Mouse (Mus musculus) monocyte, adult 2 months (primary cell): ENCODE results near the gene Slfn14.
"Not testable (repeated sequence)": the region's sequence is repeated elsewhere in the genome, so short reads cannot be mapped to it uniquely, and the experiment has no call there.

Experiments used
- DNase-seq, 2 experiments: peaks; one replicate each; pipeline ENCODE4 v3.0.0; 2022; ENCODE audit warnings: low spot score in 2 of 2, low read depth in 1 of 2

Gene Slfn14

DNA sequence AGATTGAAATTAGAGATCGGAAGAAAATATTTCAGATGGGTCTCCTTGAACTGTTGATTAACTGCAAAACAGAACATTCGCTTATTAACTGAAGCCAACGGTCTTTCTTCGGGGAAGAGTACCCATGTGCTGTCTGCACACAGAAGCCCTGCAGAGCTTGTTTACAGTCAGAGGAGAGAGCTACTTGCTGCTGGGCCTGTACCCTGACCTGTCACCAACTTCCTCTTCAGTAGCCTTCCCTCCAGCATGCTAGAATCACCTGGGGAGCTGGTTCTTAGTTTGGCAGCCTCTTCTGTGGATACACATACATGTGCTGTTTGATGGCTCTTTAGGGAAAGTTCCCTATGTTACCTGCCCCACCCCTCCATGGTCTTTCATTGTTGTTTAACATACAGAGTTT, 899 bp downstream of the Slfn14 start:
- DNase-seq: no peak

- no peak for DNase-seq
These were observed 4.4 kb downstream of the Slfn14 start for GRCm38 (mm10) chr11:83282084-83282483.

DNA sequence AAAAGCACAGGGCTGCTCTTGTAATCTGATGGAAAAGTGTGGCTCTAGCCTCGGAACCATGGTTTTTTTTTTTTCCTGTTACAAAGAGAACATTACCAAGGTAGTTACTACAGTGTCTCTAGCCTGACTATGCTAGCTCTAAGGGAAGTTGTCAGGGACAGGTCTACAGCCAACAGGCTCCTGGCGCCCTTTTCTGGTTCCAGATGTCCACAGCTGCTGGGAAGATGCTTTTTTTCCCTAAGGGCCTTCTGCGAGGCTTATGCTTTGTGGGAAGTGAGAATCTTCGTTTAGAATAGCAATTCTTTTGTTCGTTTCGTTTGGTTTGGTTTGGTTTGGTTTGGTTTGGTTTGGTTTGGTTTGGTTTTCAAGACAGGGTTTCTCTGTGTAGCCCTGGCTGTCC, 6.8 kb downstream of the Slfn14 start:
- no peak for DNase-seq

GRCm38 (mm10) chr11:83279024-83279423, 7.5 kb downstream of the Slfn14 start:
- DNase-seq: no peak

DNA sequence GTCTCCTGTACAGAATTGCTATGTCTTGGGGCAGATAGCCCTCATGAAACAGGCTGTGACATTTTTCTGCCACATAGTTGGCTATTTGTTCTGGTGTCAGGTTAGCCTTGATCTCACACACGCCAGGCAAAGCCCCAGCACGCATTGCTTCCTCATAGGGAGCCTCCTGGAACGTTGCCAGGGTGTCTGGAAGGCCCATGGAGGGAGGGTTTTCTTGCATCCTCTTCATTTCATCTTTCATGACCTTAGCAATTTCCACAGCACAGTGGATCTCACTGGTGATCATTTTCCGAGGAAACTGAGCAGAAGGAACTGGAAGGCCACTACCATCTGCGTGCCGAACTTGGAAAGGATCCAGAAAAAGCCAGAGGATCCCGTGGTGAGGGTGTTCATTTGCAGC, 10.3 kb downstream of the Slfn14 start:
- DNase-seq: no peak

- DNase-seq: no peak
These were observed 14.3 kb downstream of the Slfn14 start for GRCm38 (mm10) chr11:83271951-83272843.

DNA sequence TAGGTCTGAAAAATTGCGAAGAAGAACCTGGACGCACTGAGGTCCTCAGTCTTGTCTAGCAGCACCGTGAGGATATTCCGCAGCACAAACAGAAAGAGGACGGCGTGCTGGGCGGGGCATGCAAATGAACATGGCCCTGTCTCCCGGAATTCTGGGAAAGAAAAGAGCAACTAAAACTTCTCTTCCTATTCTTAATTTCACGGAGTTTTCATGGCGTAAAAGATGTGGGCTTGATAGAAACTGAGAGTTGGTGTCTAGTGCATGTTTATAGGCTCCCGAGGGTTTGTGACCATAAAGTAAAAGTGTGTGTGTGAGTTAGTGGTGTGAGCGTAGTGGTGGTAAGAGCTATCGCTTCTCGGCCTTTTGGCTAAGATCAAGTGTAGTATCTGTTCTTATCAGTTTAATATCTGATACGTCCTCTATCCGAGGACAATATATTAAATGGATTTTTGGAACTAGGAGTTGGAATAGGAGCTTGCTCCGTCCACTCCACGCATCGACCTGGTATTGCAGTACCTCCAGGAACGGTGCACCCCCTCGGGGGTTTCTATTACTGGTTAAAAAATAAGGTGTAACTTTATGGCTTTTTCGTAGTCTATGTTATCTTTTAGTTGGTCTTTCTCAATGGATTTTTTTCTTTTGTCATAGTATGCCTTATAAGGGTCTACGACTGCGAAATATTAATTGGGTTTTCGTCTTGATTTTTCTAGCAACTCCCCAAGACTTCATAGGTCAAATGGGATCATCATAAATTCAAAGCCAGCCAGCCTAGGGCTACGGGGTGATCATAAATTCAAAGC, 15.2 kb downstream of the Slfn14 start:
- DNase-seq: peak; percentile 57 to 77

DNA sequence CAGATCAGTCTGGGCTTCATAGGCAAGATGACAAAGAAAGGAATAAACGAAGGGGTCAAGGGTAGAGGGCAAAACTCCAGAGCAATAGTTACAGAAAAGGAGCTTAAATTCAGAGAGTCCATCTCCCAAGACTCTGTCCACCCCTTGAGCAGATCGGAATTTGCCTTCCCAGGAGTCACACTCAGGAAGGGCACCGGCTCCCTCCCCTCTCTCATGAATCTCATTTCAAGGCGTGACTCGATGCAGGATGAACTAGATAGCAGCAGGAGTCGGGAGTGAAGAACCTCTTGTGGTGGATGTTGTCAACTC, 15.7 kb downstream of the Slfn14 start:
- no peak for DNase-seq

DNA sequence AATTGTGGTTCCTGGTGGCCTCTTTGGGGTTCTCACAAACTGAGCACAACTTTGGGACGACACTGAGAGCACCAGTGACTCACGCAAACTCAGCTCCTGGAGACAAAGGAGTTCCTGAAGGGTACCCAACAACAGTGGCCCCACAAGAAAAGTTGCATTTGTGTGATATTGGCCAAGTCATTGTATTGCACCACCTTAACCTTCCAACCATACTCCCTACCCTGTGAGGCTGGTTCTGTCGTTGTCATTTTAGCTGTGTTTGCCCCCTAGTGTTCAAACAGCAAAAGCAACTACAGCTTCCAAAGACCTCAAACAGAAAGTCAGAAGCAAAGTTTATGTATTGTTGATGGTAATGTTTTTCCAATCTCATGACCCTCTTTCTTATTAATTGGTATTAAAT, 23.4 kb downstream of the Slfn14 start:
- DNase-seq: no peak

DNA sequence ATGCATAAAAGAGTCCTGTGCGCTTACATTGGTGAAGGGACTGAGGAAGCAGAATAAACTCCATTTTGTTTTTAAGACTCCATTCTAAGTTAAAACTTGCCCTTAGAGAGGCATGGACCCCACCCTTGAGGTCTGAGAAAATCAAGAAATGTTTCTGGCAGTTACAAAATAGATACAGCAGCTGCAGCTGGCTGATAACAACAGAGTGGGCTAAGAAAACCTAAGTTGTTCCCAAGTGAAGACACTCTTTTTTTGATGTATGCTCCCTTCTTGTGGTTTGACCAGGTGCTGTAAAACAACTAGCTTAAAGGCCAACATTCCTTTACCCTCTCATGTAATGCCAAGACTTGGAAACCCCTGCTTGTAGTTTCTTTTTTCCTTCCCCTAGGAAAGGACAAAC, 23.9 kb downstream of the Slfn14 start:
- DNase-seq: no peak

DNA sequence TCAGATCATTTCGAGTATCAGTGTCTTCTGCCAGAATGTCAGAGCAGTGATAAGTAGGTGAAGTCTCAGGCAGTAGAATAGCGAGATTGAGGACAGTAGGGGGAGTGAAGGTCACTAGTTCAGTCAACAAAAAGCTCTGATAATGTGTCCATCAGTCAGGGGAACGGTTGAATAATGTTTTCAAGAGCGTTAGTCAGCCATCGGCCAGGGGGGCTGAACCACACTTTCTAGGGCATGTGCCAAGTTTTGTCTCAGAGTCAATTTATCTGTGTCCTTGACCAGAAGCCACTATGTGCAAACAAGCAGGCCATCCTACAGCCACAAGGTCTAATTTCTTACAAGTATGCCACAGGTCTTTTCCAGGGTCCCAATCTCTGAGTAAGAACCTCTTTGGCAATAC, 29.3 kb downstream of the Slfn14 start:
- DNase-seq: not testable (repeated sequence)

DNA sequence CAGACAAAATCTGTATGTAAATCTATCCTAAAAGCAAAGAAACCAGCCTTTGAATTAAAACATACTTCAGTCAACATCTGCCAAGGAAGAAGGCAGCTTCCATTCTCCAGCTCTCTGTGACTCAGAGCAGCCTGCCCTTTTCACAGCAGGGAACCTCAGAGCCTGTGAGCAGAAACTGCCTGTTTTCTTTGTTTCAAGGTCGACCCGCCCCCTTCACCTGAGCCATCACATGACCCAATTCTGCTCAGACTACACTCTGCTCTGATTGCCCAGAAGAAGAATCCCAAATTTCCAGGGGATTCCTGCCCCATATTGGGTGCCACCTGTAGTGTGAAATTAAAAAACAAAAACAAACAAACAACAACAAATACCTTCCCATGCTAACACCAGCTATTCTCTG, 46.7 kb downstream of the Slfn14 start:
- DNase-seq: no peak

DNA sequence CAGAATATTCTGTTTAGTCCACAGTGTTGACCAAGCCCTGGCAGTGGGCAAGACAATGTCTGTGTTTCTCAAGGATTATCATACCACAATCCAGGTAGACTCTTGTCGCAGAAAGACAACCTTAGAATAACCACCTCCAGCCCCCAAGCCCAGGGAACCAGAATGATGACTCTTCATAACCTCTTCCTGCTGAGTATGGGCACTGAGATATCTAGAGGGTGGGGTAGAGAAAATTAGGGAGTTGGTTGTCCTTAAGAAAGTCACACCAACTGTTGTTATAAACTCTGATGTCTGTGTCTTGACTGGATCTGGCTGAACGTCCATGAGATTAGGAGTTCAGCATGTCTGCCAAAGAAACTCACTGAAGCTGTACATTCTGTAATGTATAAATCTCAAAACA, 48.1 kb downstream of the Slfn14 start:
- DNase-seq: no peak

GRCm38 (mm10) chr11:83237390-83237789, 49.1 kb downstream of the Slfn14 start:
- DNase-seq: not testable (repeated sequence)

- not testable (repeated sequence) for DNase-seq
These were observed 52.9 kb downstream of the Slfn14 start for GRCm38 (mm10) chr11:83233621-83234020.

GRCm38 (mm10) chr11:83230966-83231365, 55.6 kb downstream of the Slfn14 start:
- DNase-seq: no peak

- DNase-seq: no peak
These were observed 58.4 kb downstream of the Slfn14 start for GRCm38 (mm10) chr11:83227926-83228723.

DNA sequence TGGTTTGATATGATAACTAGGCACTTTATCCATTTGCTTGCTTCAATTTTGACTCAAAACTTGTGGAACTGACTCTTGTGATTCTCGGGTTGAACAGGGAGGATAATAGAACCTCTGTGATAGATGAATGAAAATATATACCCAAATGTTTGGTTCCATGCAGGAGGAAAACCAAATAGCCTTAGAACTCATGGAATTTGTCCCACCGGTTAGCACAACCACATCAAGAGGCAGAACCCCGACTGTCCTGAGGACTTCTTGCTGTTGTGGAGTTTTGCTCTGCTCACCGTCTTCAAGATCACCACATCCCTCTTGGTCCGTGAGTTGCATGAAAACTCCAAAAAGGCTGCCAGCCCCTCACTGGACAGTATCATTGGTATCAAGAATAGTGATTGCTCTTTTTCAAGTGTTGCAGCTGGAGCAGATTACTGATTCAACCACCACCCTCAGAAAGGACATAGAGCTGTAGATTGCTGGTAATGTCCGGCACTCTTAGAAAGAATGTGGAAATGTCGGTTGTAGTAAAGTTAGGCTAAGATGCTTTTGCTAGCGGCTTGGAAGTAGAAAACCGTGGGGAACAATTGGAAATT, 61.1 kb downstream of the Slfn14 start:
- DNase-seq: no peak
